Mouse (Mus musculus) embryonic facial prominence, embryonic 14.5 days (tissue): ENCODE measurements around the gene Nudc. TPM values are rescaled to one million over a fixed set of nuclear protein-coding genes. Genes with fewer than 3 reads are reported as not detected.

ENCODE experiments used
- ATAC-seq: fragments of 200-750 bp; cut with Nextera tagmentation; 2 replicates; pipeline ENCODE4 v1.8.0; 2017; ENCODE audit warnings: low read depth, moderate number of reproducible peaks, moderate TSS enrichment
- DNase-seq: peaks from one replicate; pipeline ENCODE4 v3.0.0-alpha.2; 2015; ENCODE audit warnings: low spot score
- H3K27ac ChIP-seq: fragments of 300-500 bp; sonication (generic); replicated peaks from 2 replicates; pipeline ENCODE4 v1.5.1; 2014; ENCODE audit warnings: low read depth, mild to moderate bottlenecking, low read length, moderate library complexity
- H3K27me3 ChIP-seq: fragments of 300-500 bp; sonication (generic); replicated peaks from 2 replicates; pipeline ENCODE4 v1.6.1; 2014; ENCODE audit warnings: low read length; ENCODE audit not compliant: control insufficient read depth, insufficient read depth
- H3K36me3 ChIP-seq: fragments of 300-500 bp; sonication (generic); 2 replicates; pipeline ENCODE4 v1.6.1; 2014; ENCODE audit warnings: low read length, mixed read lengths; ENCODE audit not compliant: control insufficient read depth, insufficient read depth
- H3K4me1 ChIP-seq: fragments of 300-500 bp; sonication (generic); 2 replicates; pipeline ENCODE4 v1.6.1; 2014; ENCODE audit warnings: antibody characterized with exemption, low read length; ENCODE audit not compliant: control insufficient read depth, insufficient read depth
- H3K4me2 ChIP-seq: fragments of 300-500 bp; sonication (generic); 2 replicates; pipeline ENCODE4 v1.6.1; 2014; ENCODE audit warnings: low read depth, mild to moderate bottlenecking, low read length, moderate library complexity, mixed read lengths
- H3K4me3 ChIP-seq: fragments of 300-500 bp; sonication (generic); 2 replicates; pipeline ENCODE4 v1.5.1; 2014; ENCODE audit warnings: low read depth, mild to moderate bottlenecking, low read length
- H3K9ac ChIP-seq: fragments of 300-500 bp; sonication (generic); 2 replicates; pipeline ENCODE4 v1.6.1; 2014; ENCODE audit warnings: low read depth, mild to moderate bottlenecking, low read length, moderate library complexity, mixed read lengths
- H3K9me3 ChIP-seq: fragments of 300-500 bp; sonication (generic); 2 replicates; pipeline ENCODE4 v1.6.1; 2016; ENCODE audit warnings: low read length; ENCODE audit not compliant: control insufficient read depth
- WGBS: fragments of 180-500 bp; shearing (Covaris S2); extraction: QIAGEN DNeasy Blood & Tissue Kit; methylation state at CpG from one replicate; pipeline ENCODE4 v1.1.7; 2014; 5-methylcytosine and 5-hydroxymethylcytosine counted together
- polyA plus RNA-seq: library from polyadenylated mRNA; unstranded; fragments of >200 nt; fragmentation: Nextera tagmentation; extraction: Ambion mirVana; gene quantifications from 2 replicates; pipeline ENCODE4 v1.2.1, GENCODE M21; 2014

Gene Nudc
- polyA plus RNA-seq, 1 experiment from 2014 or later, result 191 TPM

- no peak overlapping the region for H3K27ac ChIP-seq
- H3K4me3 ChIP-seq, result no peak overlapping the region
- H3K27me3 ChIP-seq, result no peaks in the 10 kb centered on the region
- H3K9ac ChIP-seq, result no peak overlapping the region
- DNase-seq (no peak), ATAC-seq (no peak)
- no peak overlapping the region for H3K4me2 ChIP-seq
- H3K36me3 ChIP-seq, result no peaks in the 10 kb centered on the region
- H3K4me1 ChIP-seq, result no peaks in the 10 kb centered on the region
- WGBS, result 74% methylated on average over 19 of the region's 19 CpGs
- H3K9me3 ChIP-seq, result no peaks in the 10 kb centered on the region
Measured at GRCm38 (mm10) chr4:133553448-133554330, 7.9 kb upstream of the Nudc start.

- ATAC-seq (no peak), DNase-seq (no peak)
- no peaks in the 10 kb centered on the region for H3K36me3 ChIP-seq
Measured at GRCm38 (mm10) chr4:133552768-133553447, 7.1 kb upstream of the Nudc start, which contains the start of gene Nr0b2. Gene Nr0b2 (plus strand): TSS chr4:133553376.

GRCm38 (mm10) chr4:133552029-133552428 is 6.2 kb upstream of the Nudc start:
- no peak overlapping the region for H3K4me3 ChIP-seq
- DNase-seq (no peak), ATAC-seq (no peak)
- 100% methylated on average over 1 of the region's 1 CpGs for WGBS
- H3K36me3 ChIP-seq, result no peaks in the 10 kb centered on the region
- no peaks in the 10 kb centered on the region for H3K27me3 ChIP-seq
- H3K27ac ChIP-seq, result no peak overlapping the region
- H3K9ac ChIP-seq, result no peak overlapping the region
- no peaks in the 10 kb centered on the region for H3K9me3 ChIP-seq
- H3K4me1 ChIP-seq, result no peaks in the 10 kb centered on the region
- no peak overlapping the region for H3K4me2 ChIP-seq

More at GRCm38 (mm10) chr4:133552768-133553447, 7.1 kb upstream of the Nudc start, which contains the start of gene Nr0b2:
- no peaks in the 10 kb centered on the region for H3K4me1 ChIP-seq
- no peak within 1 kb of the TSS for H3K4me3 ChIP-seq
- 63% methylated on average over 10 of the region's 10 CpGs for WGBS
- no peaks in the 10 kb centered on the region for H3K27me3 ChIP-seq
- H3K4me2 ChIP-seq, result no peak within 1 kb of the TSS
- H3K9me3 ChIP-seq, result no peaks in the 10 kb centered on the region
- H3K9ac ChIP-seq, result no peak within 1 kb of the TSS
- no peak within 1 kb of the TSS for H3K27ac ChIP-seq

GRCm38 (mm10) chr4:133536652-133537051 is 9.1 kb downstream of the Nudc start:
- Histone ChIP-seq H3K9ac (no peak overlapping the region), H3K9me3 (no peaks in the 10 kb centered on the region), H3K27me3 (no peaks in the 10 kb centered on the region), H3K36me3 (peaks cover 94% of the 10 kb centered on the region), H3K4me2 (no peak overlapping the region), H3K27ac (no peak overlapping the region), H3K4me1 (no peaks in the 10 kb centered on the region), H3K4me3 (no peak overlapping the region)
- WGBS, result 92% methylated on average over 5 of the region's 5 CpGs
- DNase-seq (no peak), ATAC-seq (no peak)

GRCm38 (mm10) chr4:133536081-133536480 is 9.7 kb downstream of the Nudc start:
- Histone ChIP-seq H3K9ac (no peak overlapping the region), H3K4me2 (no peak overlapping the region), H3K4me3 (no peak overlapping the region), H3K27ac (no peak overlapping the region), H3K27me3 (no peaks in the 10 kb centered on the region), H3K36me3 (peaks cover 94% of the 10 kb centered on the region), H3K9me3 (no peaks in the 10 kb centered on the region), H3K4me1 (no peaks in the 10 kb centered on the region)
- DNase-seq (no peak), ATAC-seq (no peak)
- 83% methylated on average over 3 of the region's 3 CpGs for WGBS

- WGBS, result 93% methylated on average over 3 of the region's 3 CpGs
- Histone ChIP-seq H3K27me3 (no peaks in the 10 kb centered on the region), H3K4me1 (no peaks in the 10 kb centered on the region), H3K4me3 (no peak overlapping the region), H3K27ac (no peak overlapping the region), H3K9ac (no peak overlapping the region), H3K4me2 (no peak overlapping the region), H3K36me3 (peaks cover 97% of the 10 kb centered on the region), H3K9me3 (no peaks in the 10 kb centered on the region)
- DNase-seq (no peak), ATAC-seq (no peak)
Measured at GRCm38 (mm10) chr4:133532777-133533176, 13.0 kb downstream of the Nudc start.

GRCm38 (mm10) chr4:133527788-133528187 is 18.0 kb downstream of the Nudc start:
- Histone ChIP-seq H3K27me3 (no peaks in the 10 kb centered on the region), H3K9ac (no peak overlapping the region), H3K9me3 (0 out of 2 replicates have a peak, but pooled peaks cover 5% of the 10 kb centered on the region), H3K27ac (no peak overlapping the region), H3K36me3 (peaks cover 52% of the 10 kb centered on the region), H3K4me1 (no peaks in the 10 kb centered on the region), H3K4me3 (no peak overlapping the region), H3K4me2 (no peak overlapping the region)
- ATAC-seq (no peak), DNase-seq (no peak)
- 72% methylated on average over 11 of the region's 16 CpGs for WGBS

GRCm38 (mm10) chr4:133521502-133521901 is 24.3 kb downstream of the Nudc start:
- no peak overlapping the region for H3K4me2 ChIP-seq
- no peaks in the 10 kb centered on the region for H3K36me3 ChIP-seq
- DNase-seq, result no peak
- H3K9ac ChIP-seq, result no peak overlapping the region
- WGBS, result 64% methylated on average over 2 of the region's 2 CpGs
- 0 out of 2 replicates have a peak, but pooled peaks cover 5% of the 10 kb centered on the region for H3K9me3 ChIP-seq
- no peak overlapping the region for H3K4me3 ChIP-seq
- peaks cover 34% of the 10 kb centered on the region for H3K27me3 ChIP-seq
- no peak overlapping the region for H3K27ac ChIP-seq
- no peak for ATAC-seq
- H3K4me1 ChIP-seq, result no peaks in the 10 kb centered on the region
